Mouse (Mus musculus) heart, embryonic 16.5 days (tissue): ENCODE measurements at regions not wholly inside any gene's neighbourhood (a gene's known extent, or its start where the extent isn't known, plus 50 kb on each side); places are given as distances from the start of the nearest gene placed in this dataset.

ENCODE experiments used
- ATAC-seq: fragments of 200-750 bp; cut with Nextera tagmentation; replicated peaks from 2 replicates; pipeline ENCODE4 v1.8.0; 2017; ENCODE audit warnings: moderate number of reproducible peaks; ENCODE audit not compliant: insufficient read depth, low FRiP score; ENCODE audit errors: extremely low read depth
- H3K27ac ChIP-seq: fragments of 300-500 bp; sonication (generic); 2 replicates; pipeline ENCODE4 v1.5.1; 2014; ENCODE audit warnings: mild to moderate bottlenecking, low read length, control low read depth, moderate library complexity
- H3K27me3 ChIP-seq: fragments of 300-500 bp; sonication (generic); 2 replicates; pipeline ENCODE4 v1.6.1; 2014; ENCODE audit warnings: low read length, mixed read lengths; ENCODE audit not compliant: control insufficient read depth, insufficient read depth
- H3K36me3 ChIP-seq: fragments of 300-500 bp; sonication (generic); 2 replicates; pipeline ENCODE4 v1.6.1; 2014; ENCODE audit not compliant: control insufficient read depth, insufficient read depth
- H3K4me1 ChIP-seq: fragments of 300-500 bp; sonication (generic); 2 replicates; pipeline ENCODE4 v1.6.1; 2014; ENCODE audit warnings: low read length, mixed read lengths; ENCODE audit not compliant: control insufficient read depth, insufficient read depth
- H3K4me2 ChIP-seq: fragments of 300-500 bp; sonication (generic); 2 replicates; pipeline ENCODE4 v1.6.1; 2014; ENCODE audit warnings: low read depth, mild to moderate bottlenecking, control low read depth, low read length
- H3K4me3 ChIP-seq: fragments of 300-500 bp; sonication (generic); 2 replicates; pipeline ENCODE4 v1.5.1; 2014; ENCODE audit warnings: mild to moderate bottlenecking, control low read depth, low read length
- H3K9ac ChIP-seq: fragments of 300-500 bp; sonication (generic); 2 replicates; pipeline ENCODE4 v1.6.1; 2014; ENCODE audit warnings: low read length, control low read depth
- H3K9me3 ChIP-seq: fragments of 300-500 bp; sonication (generic); replicated peaks from 2 replicates; pipeline ENCODE4 v1.6.1; 2016; ENCODE audit warnings: low read length; ENCODE audit not compliant: control insufficient read depth
- WGBS: fragments of 180-500 bp; shearing (Covaris S2); extraction: QIAGEN DNeasy Blood & Tissue Kit; methylation state at CpG from one replicate; pipeline ENCODE4 v1.1.7; 2014; 5-methylcytosine and 5-hydroxymethylcytosine counted together

GRCm38 (mm10) chr4:106096130-106096529 lies 219.9 kb upstream of the Usp24 start:
- WGBS: 82% methylated on average over 3 of the region's 3 CpGs
- Histone ChIP-seq H3K4me1 (no peaks in the 10 kb centered on the region), H3K4me3 (no peak overlapping the region), H3K4me2 (no peak overlapping the region), H3K9me3 (no peaks in the 10 kb centered on the region), H3K9ac (no peak overlapping the region), H3K27me3 (no peaks in the 10 kb centered on the region), H3K36me3 (no peaks in the 10 kb centered on the region), H3K27ac (no peak overlapping the region)
- ATAC-seq: no peak

GRCm38 (mm10) chr4:106097846-106098245 lies 218.2 kb upstream of the Usp24 start:
- 91% methylated on average over 1 of the region's 1 CpGs for WGBS
- Histone ChIP-seq H3K9me3 (no peaks in the 10 kb centered on the region), H3K4me1 (peaks cover 5% of the 10 kb centered on the region; the same call in 1 of the 2 replicates), H3K27ac (no peak overlapping the region), H3K27me3 (no peaks in the 10 kb centered on the region), H3K9ac (no peak overlapping the region), H3K4me3 (no peak overlapping the region), H3K4me2 (no peak overlapping the region), H3K36me3 (no peaks in the 10 kb centered on the region)
- ATAC-seq: no peak

- Histone ChIP-seq H3K4me2 (no peak overlapping the region), H3K4me3 (no peak overlapping the region), H3K9ac (no peak overlapping the region), H3K4me1 (peaks cover 5% of the 10 kb centered on the region; the same call in 1 of the 2 replicates), H3K36me3 (no peaks in the 10 kb centered on the region), H3K27ac (peak overlapping the region; percentile 12; the same call in 1 of the 2 replicates), H3K9me3 (no peaks in the 10 kb centered on the region), H3K27me3 (no peaks in the 10 kb centered on the region)
- ATAC-seq: no peak
- 57% methylated on average over 11 of the region's 11 CpGs for WGBS
Measured at GRCm38 (mm10) chr4:106100211-106101025, 215.6 kb upstream of the Usp24 start.

GRCm38 (mm10) chr4:106101904-106102303 lies 214.1 kb upstream of the Usp24 start:
- WGBS: 38% methylated on average over 5 of the region's 5 CpGs
- no peak overlapping the region for H3K9ac ChIP-seq
- H3K36me3 ChIP-seq: no peaks in the 10 kb centered on the region
- H3K9me3 ChIP-seq: no peaks in the 10 kb centered on the region
- H3K4me3 ChIP-seq: no peak overlapping the region
- H3K4me2 ChIP-seq: no peak overlapping the region
- H3K4me1 ChIP-seq: peaks cover 5% of the 10 kb centered on the region; the same call in 1 of the 2 replicates
- 0 out of 2 replicates have a peak, but pooled peaks have one; percentile 23 for ATAC-seq
- H3K27ac ChIP-seq: no peak overlapping the region
- no peaks in the 10 kb centered on the region for H3K27me3 ChIP-seq

- Histone ChIP-seq H3K27ac (no peak overlapping the region), H3K4me2 (no peak overlapping the region), H3K4me1 (peaks cover 5% of the 10 kb centered on the region; the same call in 1 of the 2 replicates), H3K9me3 (no peaks in the 10 kb centered on the region), H3K9ac (no peak overlapping the region), H3K27me3 (no peaks in the 10 kb centered on the region), H3K36me3 (no peaks in the 10 kb centered on the region), H3K4me3 (no peak overlapping the region)
- ATAC-seq: no peak
- WGBS: 61% methylated on average over 7 of the region's 7 CpGs
Measured at GRCm38 (mm10) chr4:106102451-106102977, 213.5 kb upstream of the Usp24 start.

- H3K9ac ChIP-seq: no peak overlapping the region
- H3K4me1 ChIP-seq: peaks cover 5% of the 10 kb centered on the region; the same call in 1 of the 2 replicates
- WGBS: 80% methylated on average over 11 of the region's 11 CpGs
- no peaks in the 10 kb centered on the region for H3K36me3 ChIP-seq
- ATAC-seq: no peak
- H3K9me3 ChIP-seq: no peaks in the 10 kb centered on the region
- no peak overlapping the region for H3K4me3 ChIP-seq
- H3K4me2 ChIP-seq: no peak overlapping the region
- H3K27me3 ChIP-seq: no peaks in the 10 kb centered on the region
- no peak overlapping the region for H3K27ac ChIP-seq
Measured at GRCm38 (mm10) chr4:106103750-106104635, 212.0 kb upstream of the Usp24 start.

- no peak for ATAC-seq
- Histone ChIP-seq H3K4me3 (no peak overlapping the region), H3K9me3 (no peaks in the 10 kb centered on the region), H3K4me2 (no peak overlapping the region), H3K4me1 (no peaks in the 10 kb centered on the region), H3K27me3 (no peaks in the 10 kb centered on the region), H3K36me3 (no peaks in the 10 kb centered on the region), H3K27ac (no peak overlapping the region), H3K9ac (no peak overlapping the region)
Measured at GRCm38 (mm10) chr4:106112981-106113380, 203.0 kb upstream of the Usp24 start.

- Histone ChIP-seq H3K4me1 (no peaks in the 10 kb centered on the region), H3K27ac (no peak overlapping the region), H3K9ac (no peak overlapping the region), H3K36me3 (no peaks in the 10 kb centered on the region), H3K4me2 (no peak overlapping the region), H3K27me3 (no peaks in the 10 kb centered on the region), H3K9me3 (no peaks in the 10 kb centered on the region), H3K4me3 (no peak overlapping the region)
- no peak for ATAC-seq
Measured at GRCm38 (mm10) chr4:106113747-106114146, 202.3 kb upstream of the Usp24 start.

GRCm38 (mm10) chr4:106116611-106117010 lies 199.4 kb upstream of the Usp24 start:
- ATAC-seq: no peak
- Histone ChIP-seq H3K4me3 (no peak overlapping the region), H3K9me3 (no peaks in the 10 kb centered on the region), H3K27ac (no peak overlapping the region), H3K27me3 (no peaks in the 10 kb centered on the region), H3K4me1 (no peaks in the 10 kb centered on the region), H3K36me3 (no peaks in the 10 kb centered on the region), H3K4me2 (no peak overlapping the region), H3K9ac (no peak overlapping the region)
- WGBS: 82% methylated on average over 7 of the region's 7 CpGs
